Mouse (Mus musculus) heart, postnatal 14 days (tissue): ENCODE measurements around the gene Smbd1. TPM values are rescaled to one million over a fixed set of nuclear protein-coding genes. Genes with fewer than 3 reads are reported as not detected.

Experiments
- DNase-seq, 2 experiments: peaks; one replicate each; pipeline ENCODE4 v3.0.0; 2021 to 2022
- intact Hi-C: fragments of 180-260 bp; cut with DNase I; formaldehyde crosslinking; loops from one replicate; pipeline ENCODE4 v1.15.1; 2025
- long read RNA-seq, 2 experiments: library from polyadenylated mRNA; stranded (forward); transcript quantifications; one replicate each; pipeline ENCODE4 v2.0.0; 2021
- total RNA-seq, 2 experiments: library from RNA; stranded (reverse); gene quantifications; 2 replicates each; pipeline ENCODE4 v1.2.3; 2021

Gene Smbd1
- not detected for total RNA-seq
- long read RNA-seq, experiment 1, partial matches to known transcripts = 0 of 1 reads
- long read RNA-seq, experiment 1, other reads (novel, unspliced or antisense) = 0 of 1 reads
- long read RNA-seq, experiment 2 = 0 reads

- DNase-seq = no peak
- intact Hi-C loops = loop anchor here (5.0 to 10.0 kb wide), 3 partner anchors 67 to 344 kb away; partner anchors contain the start of genes Fyttd1 and Rubcn
Measured at GRCm38 (mm10) chr16:32810321-32810720, at the start of gene Smbd1. Gene Smbd1 (minus strand): TSS chr16:32810477.

- intact Hi-C loops = no loop called here
- peak; percentile 40 to 55 for DNase-seq
Measured at GRCm38 (mm10) chr16:32858771-32859636, 48.7 kb upstream of the Smbd1 start.

- DNase-seq = no peak
- intact Hi-C loops = no loop called here
Measured at GRCm38 (mm10) chr16:32858356-32858755, 48.1 kb upstream of the Smbd1 start.

- no peak for DNase-seq
- intact Hi-C loops = no loop called here
Measured at GRCm38 (mm10) chr16:32856751-32857150, 46.5 kb upstream of the Smbd1 start.

GRCm38 (mm10) chr16:32854050-32854571 lies 43.8 kb upstream of the Smbd1 start:
- intact Hi-C loops = loop anchor here (2.0 kb wide), 1 partner anchor 25 kb away; no protein-coding TSS in a partner anchor
- peak; percentile 21 to 22 for DNase-seq

GRCm38 (mm10) chr16:32853492-32854049 lies 43.3 kb upstream of the Smbd1 start:
- DNase-seq = peak; percentile 15 to 39
- intact Hi-C loops = loop anchor here (2.0 kb wide), 1 partner anchor 25 kb away; no protein-coding TSS in a partner anchor

GRCm38 (mm10) chr16:32849042-32849830 lies 39.0 kb upstream of the Smbd1 start:
- no peak for DNase-seq
- intact Hi-C loops = no loop called here

GRCm38 (mm10) chr16:32847103-32847502 lies 36.8 kb upstream of the Smbd1 start:
- intact Hi-C loops = no loop called here
- DNase-seq = no peak

- no peak for DNase-seq
- intact Hi-C loops = no loop called here
Measured at GRCm38 (mm10) chr16:32831501-32831900, 21.2 kb upstream of the Smbd1 start.

- intact Hi-C loops = no loop called here
- no peak for DNase-seq
Measured at GRCm38 (mm10) chr16:32829104-32829503, 18.8 kb upstream of the Smbd1 start.

GRCm38 (mm10) chr16:32826521-32826920 lies 16.2 kb upstream of the Smbd1 start:
- DNase-seq = peak in 1 of 2 experiments; percentile 14
- intact Hi-C loops = no loop called here

GRCm38 (mm10) chr16:32825380-32825779 lies 15.1 kb upstream of the Smbd1 start:
- DNase-seq = no peak
- intact Hi-C loops = no loop called here

- DNase-seq = no peak
- intact Hi-C loops = no loop called here
Measured at GRCm38 (mm10) chr16:32824061-32824460, 13.8 kb upstream of the Smbd1 start.

- intact Hi-C loops = no loop called here
- DNase-seq = no peak
Measured at GRCm38 (mm10) chr16:32823487-32823886, 13.2 kb upstream of the Smbd1 start.

GRCm38 (mm10) chr16:32822881-32823280 lies 12.6 kb upstream of the Smbd1 start:
- DNase-seq = no peak
- intact Hi-C loops = no loop called here

- intact Hi-C loops = no loop called here
- DNase-seq = no peak
Measured at GRCm38 (mm10) chr16:32822450-32822827, 12.2 kb upstream of the Smbd1 start.

- intact Hi-C loops = no loop called here
- DNase-seq = peak; percentile 60 to 68
Measured at GRCm38 (mm10) chr16:32821772-32822449, 11.6 kb upstream of the Smbd1 start.

- no peak for DNase-seq
- intact Hi-C loops = loop anchor here (5.0 to 10.0 kb wide), 3 partner anchors 69 to 336 kb away; no protein-coding TSS in a partner anchor
Measured at GRCm38 (mm10) chr16:32818441-32818840, 8.2 kb upstream of the Smbd1 start.

- peak in 1 of 2 experiments; percentile 21 for DNase-seq
- intact Hi-C loops = loop anchor here (5.0 to 10.0 kb wide), 3 partner anchors 69 to 337 kb away; no protein-coding TSS in a partner anchor
Measured at GRCm38 (mm10) chr16:32818036-32818435, 7.8 kb upstream of the Smbd1 start.
